Mouse (Mus musculus): Measurements from ENCODE around the gene Klf2. TPM values are rescaled to one million over a fixed set of nuclear protein-coding genes. Genes with fewer than 3 reads are reported as not detected.

The Klf2 gene
- polyA plus RNA-seq, 1 experiment from 2014 or later: 14.8 TPM

DNA sequence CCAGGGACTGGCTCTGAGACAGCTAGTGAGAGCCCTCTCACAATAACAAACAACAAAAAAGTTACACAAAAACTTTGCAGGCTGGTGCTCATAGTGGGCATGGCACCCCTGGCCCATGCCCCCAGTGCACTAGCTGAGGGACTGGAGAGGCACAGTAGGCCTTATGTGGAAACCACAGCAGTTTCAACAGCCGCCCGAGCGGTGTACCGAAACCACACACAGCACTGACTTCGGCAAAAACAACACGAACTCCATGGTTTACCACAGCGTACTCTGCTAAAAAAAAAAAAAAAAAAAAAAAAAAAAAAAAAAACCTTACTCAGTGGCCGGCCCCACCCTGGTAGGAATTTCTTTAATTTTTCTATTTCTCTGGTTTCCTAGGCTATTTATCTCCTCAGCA is 31.9 kb downstream of the Klf2 start:
- H3K36me3 ChIP-seq (ENCODE audit: control insufficient read depth, insufficient read depth): peaks cover 2% of the 10 kb centered on the region; the same call in 1 of the 2 replicates
- 80% methylated on average over 8 of the region's 8 CpGs for WGBS
- no peaks in the 10 kb centered on the region for H3K9me3 ChIP-seq (replicated peaks; ENCODE audit: control insufficient read depth, low read length)
- H3K9ac ChIP-seq (ENCODE audit: low read length): no peak overlapping the region
- peaks cover 30% of the 10 kb centered on the region for H3K4me1 ChIP-seq (ENCODE audit: control insufficient read depth, insufficient read depth, low read length)
- H3K4me3 ChIP-seq (ENCODE audit: low read length): no peak overlapping the region
- H3K27me3 ChIP-seq (ENCODE audit: control insufficient read depth, insufficient read depth, low read length): no peaks in the 10 kb centered on the region
- no peak overlapping the region for H3K4me2 ChIP-seq (ENCODE audit: low read depth, low read length)
- H3K27ac ChIP-seq (ENCODE audit: low read length): no peak overlapping the region
- ATAC-seq (replicated peaks; ENCODE audit: extremely low read depth, insufficient read depth, low FRiP score): no peak

DNA sequence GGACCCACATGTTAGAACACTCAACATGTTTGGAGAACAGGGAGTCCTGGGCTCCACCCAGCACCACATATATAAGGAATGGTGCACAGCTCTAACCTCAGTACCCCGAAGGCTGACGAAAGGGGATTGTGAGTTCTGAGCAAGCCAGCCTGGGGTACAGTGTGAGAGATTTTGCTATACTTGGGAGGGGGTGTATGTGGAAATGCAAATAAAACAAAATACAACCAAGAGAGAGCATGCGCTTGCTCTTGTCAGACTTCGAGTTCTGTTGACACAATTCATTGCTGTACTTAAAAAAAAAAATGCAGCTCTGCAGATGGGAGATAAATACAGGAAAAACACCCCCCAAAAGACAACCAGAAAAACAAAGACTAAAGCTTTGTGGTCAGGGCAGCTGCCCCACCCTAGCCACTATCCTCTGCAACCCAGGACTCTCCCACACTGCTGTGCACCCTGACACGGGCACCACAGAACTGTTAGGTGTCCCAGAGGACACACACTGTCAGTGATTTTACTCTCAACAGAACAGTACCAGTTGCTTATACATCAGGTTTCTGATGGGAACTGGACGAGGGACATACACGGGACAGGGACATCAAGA is 32.7 kb downstream of the Klf2 start:
- Histone ChIP-seq H3K9ac (ENCODE audit: low read length) (no peak overlapping the region), H3K4me3 (ENCODE audit: low read length) (no peak overlapping the region), H3K4me1 (ENCODE audit: control insufficient read depth, insufficient read depth, low read length) (peaks cover 30% of the 10 kb centered on the region), H3K9me3 (replicated peaks; ENCODE audit: control insufficient read depth, low read length) (no peaks in the 10 kb centered on the region), H3K36me3 (ENCODE audit: control insufficient read depth, insufficient read depth) (no peaks in the 10 kb centered on the region), H3K27ac (ENCODE audit: low read length) (no peak overlapping the region), H3K4me2 (ENCODE audit: low read depth, low read length) (no peak overlapping the region), H3K27me3 (ENCODE audit: control insufficient read depth, insufficient read depth, low read length) (no peaks in the 10 kb centered on the region)
- 78% methylated on average over 7 of the region's 7 CpGs for WGBS
- no peak for ATAC-seq (replicated peaks; ENCODE audit: extremely low read depth, insufficient read depth, low FRiP score)

DNA sequence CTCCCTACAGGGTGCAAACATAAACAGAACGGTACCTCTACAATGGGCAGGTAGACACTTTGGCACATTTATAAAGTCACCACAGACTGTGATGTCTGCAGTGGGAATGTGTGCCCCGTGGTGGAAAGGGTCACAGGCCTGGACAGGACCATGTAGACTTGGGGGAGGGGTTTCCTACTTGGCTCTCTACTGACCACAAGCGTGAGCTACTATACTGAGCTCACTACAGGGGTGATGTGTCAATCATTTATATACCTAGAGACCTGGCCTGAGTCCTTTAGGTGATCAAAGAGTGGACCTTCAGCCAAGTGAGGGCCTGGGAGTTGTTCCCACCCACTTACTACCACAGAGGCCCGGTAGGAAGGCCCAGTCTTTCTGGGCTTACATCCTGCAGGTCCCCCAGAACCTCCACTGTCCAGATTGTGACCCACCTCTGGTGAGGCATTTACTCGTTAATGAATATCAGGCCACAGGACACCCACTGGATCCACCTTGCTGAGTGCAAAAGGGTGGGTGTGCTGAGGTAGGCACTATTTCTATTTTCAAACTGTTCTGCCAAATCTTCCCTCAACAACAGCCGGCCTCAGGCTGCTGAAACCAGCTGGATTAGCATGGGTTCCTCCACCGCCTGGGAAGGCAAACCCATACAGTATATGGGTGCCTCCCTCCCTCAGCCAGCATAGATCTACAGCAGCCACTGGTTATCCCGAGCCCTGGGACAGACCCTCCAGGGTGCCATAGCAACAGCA is 34.3 kb downstream of the Klf2 start:
- Histone ChIP-seq H3K9me3 (replicated peaks; ENCODE audit: control insufficient read depth, low read length) (no peaks in the 10 kb centered on the region), H3K4me3 (ENCODE audit: low read length) (no peak overlapping the region), H3K9ac (ENCODE audit: low read length) (peak overlapping the region; percentile 24; the same call in 1 of the 2 replicates), H3K36me3 (ENCODE audit: control insufficient read depth, insufficient read depth) (peaks cover 9% of the 10 kb centered on the region; the same call in 1 of the 2 replicates), H3K4me1 (ENCODE audit: control insufficient read depth, insufficient read depth, low read length) (peaks cover 30% of the 10 kb centered on the region), H3K27me3 (ENCODE audit: control insufficient read depth, insufficient read depth, low read length) (no peaks in the 10 kb centered on the region), H3K27ac (ENCODE audit: low read length) (peak overlapping the region; percentile 30), H3K4me2 (ENCODE audit: low read depth, low read length) (no peak overlapping the region)
- ATAC-seq (replicated peaks; ENCODE audit: extremely low read depth, insufficient read depth, low FRiP score): peak; percentile 59
- WGBS: 64% methylated on average over 8 of the region's 8 CpGs

DNA sequence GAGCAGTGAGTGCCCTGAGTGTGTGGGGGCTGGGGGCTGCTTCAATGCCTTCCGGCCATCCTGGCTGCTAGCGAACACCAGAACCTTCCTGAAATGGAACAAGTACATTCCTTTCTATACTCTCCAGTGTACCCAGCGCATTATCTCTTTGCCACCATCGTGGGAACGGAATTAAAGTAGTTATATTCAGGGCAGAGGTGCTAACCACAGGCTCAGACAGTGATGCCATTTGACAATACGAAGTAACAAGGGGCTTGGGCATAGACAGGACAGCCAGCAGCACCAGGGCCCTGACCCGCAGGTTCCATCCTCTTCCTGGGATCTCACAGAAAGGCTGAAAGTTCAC is 34.8 kb downstream of the Klf2 start:
- no peaks in the 10 kb centered on the region for H3K9me3 ChIP-seq (replicated peaks; ENCODE audit: control insufficient read depth, low read length)
- H3K4me1 ChIP-seq (ENCODE audit: control insufficient read depth, insufficient read depth, low read length): peaks cover 30% of the 10 kb centered on the region
- H3K4me3 ChIP-seq (ENCODE audit: low read length): no peak overlapping the region
- ATAC-seq (replicated peaks; ENCODE audit: extremely low read depth, insufficient read depth, low FRiP score): no peak
- H3K27me3 ChIP-seq (ENCODE audit: control insufficient read depth, insufficient read depth, low read length): no peaks in the 10 kb centered on the region
- peak overlapping the region; percentile 30 for H3K27ac ChIP-seq (ENCODE audit: low read length)
- 41% methylated on average over 7 of the region's 7 CpGs for WGBS
- peak overlapping the region; percentile 24; the same call in 1 of the 2 replicates for H3K9ac ChIP-seq (ENCODE audit: low read length)
- no peak overlapping the region for H3K4me2 ChIP-seq (ENCODE audit: low read depth, low read length)
- peaks cover 10% of the 10 kb centered on the region; the same call in 1 of the 2 replicates for H3K36me3 ChIP-seq (ENCODE audit: control insufficient read depth, insufficient read depth)

DNA sequence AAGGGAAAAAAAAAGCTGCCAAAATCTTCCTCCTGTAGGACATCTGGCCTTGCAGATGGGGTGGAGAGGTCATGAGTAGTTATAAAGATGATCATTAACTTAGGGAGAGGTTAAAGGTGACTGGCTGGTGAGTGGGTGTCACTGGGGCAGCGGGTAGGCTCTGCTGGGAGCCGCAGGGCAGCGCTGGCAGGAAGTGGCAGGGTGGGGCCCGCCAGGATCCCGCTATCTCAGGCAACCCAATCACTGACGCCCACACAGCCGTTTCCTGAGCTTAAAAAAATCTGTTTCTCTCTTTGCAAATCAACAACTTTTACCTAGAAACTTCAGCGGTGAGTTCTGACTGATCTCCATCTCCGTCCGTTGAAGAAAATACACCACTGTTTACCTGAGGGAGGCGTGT is 35.4 kb downstream of the Klf2 start:
- H3K4me3 ChIP-seq (ENCODE audit: low read length): no peak overlapping the region
- H3K9ac ChIP-seq (ENCODE audit: low read length): no peak overlapping the region
- H3K27ac ChIP-seq (ENCODE audit: low read length): peak overlapping the region; percentile 51
- no peak overlapping the region for H3K4me2 ChIP-seq (ENCODE audit: low read depth, low read length)
- H3K9me3 ChIP-seq (replicated peaks; ENCODE audit: control insufficient read depth, low read length): no peaks in the 10 kb centered on the region
- H3K27me3 ChIP-seq (ENCODE audit: control insufficient read depth, insufficient read depth, low read length): no peaks in the 10 kb centered on the region
- H3K4me1 ChIP-seq (ENCODE audit: control insufficient read depth, insufficient read depth, low read length): peaks cover 28% of the 10 kb centered on the region
- WGBS: 60% methylated on average over 11 of the region's 11 CpGs
- peaks cover 10% of the 10 kb centered on the region; the same call in 1 of the 2 replicates for H3K36me3 ChIP-seq (ENCODE audit: control insufficient read depth, insufficient read depth)
- ATAC-seq (replicated peaks; ENCODE audit: extremely low read depth, insufficient read depth, low FRiP score): no peak

DNA sequence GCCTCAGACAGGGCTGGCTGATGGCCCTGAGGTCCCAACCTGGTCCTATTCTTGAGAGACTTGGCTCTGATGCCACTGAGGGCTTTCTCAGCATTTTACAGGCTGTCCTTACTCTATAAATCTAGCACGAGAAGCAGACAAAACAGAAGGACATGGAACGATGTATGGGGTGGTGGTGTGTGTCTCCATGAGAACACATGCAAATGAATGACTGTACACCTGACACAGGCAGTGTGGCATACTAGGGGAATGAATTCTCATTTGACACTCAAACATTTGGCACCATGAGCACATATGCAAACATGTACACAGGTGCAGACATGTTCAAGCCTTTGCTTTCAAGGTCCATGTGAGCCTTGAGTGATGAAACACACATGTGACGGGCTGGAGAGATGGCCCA is 37.8 kb downstream of the Klf2 start:
- H3K36me3 ChIP-seq (ENCODE audit: control insufficient read depth, insufficient read depth): peaks cover 13% of the 10 kb centered on the region
- no peak for ATAC-seq (replicated peaks; ENCODE audit: extremely low read depth, insufficient read depth, low FRiP score)

DNA sequence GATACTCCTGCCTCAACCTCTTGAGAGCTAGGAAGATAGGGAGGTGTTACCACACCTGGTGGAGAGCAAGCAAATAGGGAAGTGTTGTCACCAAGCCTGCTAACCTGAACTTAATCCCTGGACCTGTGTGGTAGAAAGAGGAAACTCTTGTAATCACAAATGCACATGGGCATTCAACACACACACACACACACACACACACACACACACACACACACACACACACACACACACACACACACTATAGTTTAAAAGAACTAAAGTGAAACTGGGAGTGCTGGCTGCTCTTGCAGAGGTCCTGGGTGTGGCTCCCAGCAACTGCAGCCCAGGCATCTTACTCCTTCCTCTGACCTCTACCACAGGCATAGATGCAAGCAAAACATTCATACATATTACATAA is 41.3 kb downstream of the Klf2 start:
- no peak for ATAC-seq (replicated peaks; ENCODE audit: extremely low read depth, insufficient read depth, low FRiP score)
- no peak overlapping the region for H3K4me2 ChIP-seq (ENCODE audit: low read depth, low read length)
- peaks cover 21% of the 10 kb centered on the region for H3K36me3 ChIP-seq (ENCODE audit: control insufficient read depth, insufficient read depth)
- H3K27me3 ChIP-seq (ENCODE audit: control insufficient read depth, insufficient read depth, low read length): no peaks in the 10 kb centered on the region
- H3K9ac ChIP-seq (ENCODE audit: low read length): no peak overlapping the region
- H3K27ac ChIP-seq (ENCODE audit: low read length): no peak overlapping the region
- no peaks in the 10 kb centered on the region for H3K9me3 ChIP-seq (replicated peaks; ENCODE audit: control insufficient read depth, low read length)
- H3K4me1 ChIP-seq (ENCODE audit: control insufficient read depth, insufficient read depth, low read length): peaks cover under 1% of the 10 kb centered on the region; the same call in 1 of the 2 replicates
- H3K4me3 ChIP-seq (ENCODE audit: low read length): no peak overlapping the region

More for the DNA sequence above, 37.8 kb downstream of the Klf2 start:
- Histone ChIP-seq H3K9ac (ENCODE audit: low read length) (no peak overlapping the region), H3K4me2 (ENCODE audit: low read depth, low read length) (no peak overlapping the region), H3K27ac (ENCODE audit: low read length) (no peak overlapping the region), H3K4me1 (ENCODE audit: control insufficient read depth, insufficient read depth, low read length) (peaks cover 19% of the 10 kb centered on the region), H3K4me3 (ENCODE audit: low read length) (no peak overlapping the region), H3K9me3 (replicated peaks; ENCODE audit: control insufficient read depth, low read length) (no peaks in the 10 kb centered on the region), H3K27me3 (ENCODE audit: control insufficient read depth, insufficient read depth, low read length) (no peaks in the 10 kb centered on the region)
- 84% methylated on average over 3 of the region's 3 CpGs for WGBS

DNA sequence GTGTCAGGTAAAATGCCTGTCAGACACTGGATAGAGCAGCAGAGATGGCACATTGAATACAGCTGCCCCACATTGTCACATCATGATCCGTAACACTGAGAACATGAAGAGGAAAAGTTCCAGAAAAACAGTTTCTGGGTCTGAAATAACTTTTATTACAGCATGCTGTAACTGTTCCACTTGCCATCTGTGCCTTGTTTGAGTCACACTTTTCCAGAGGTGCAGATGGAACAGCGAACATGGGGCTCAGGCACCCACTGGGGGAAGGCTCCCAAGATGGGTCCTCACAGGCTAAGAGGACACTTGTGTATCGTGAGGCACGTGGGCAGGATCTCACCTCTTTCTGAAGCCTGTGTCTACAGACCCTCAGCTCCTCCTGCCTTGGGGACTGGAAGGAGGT is 43.9 kb downstream of the Klf2 start:
- ATAC-seq (replicated peaks; ENCODE audit: extremely low read depth, insufficient read depth, low FRiP score): no peak
- peaks cover 29% of the 10 kb centered on the region for H3K36me3 ChIP-seq (ENCODE audit: control insufficient read depth, insufficient read depth)

DNA sequence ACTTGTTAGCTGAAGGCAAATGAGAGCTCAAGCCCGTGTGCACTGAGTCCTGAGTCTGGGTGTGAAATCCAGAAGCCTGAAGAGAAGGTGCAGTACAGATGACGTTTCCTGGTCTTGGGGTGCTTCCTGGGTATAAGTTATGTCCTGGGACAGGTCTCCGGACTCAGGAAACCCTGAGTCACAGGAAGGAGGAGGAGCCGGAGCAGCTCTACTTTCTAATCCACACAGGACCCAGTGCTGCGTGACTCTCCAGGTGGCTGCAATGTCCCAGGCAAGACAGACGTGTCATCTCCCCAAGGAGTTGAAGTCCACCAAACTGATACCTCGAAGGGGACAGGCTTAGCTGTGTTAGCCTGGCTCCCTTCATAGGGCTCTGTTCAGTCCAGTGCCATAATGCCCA is 44.6 kb downstream of the Klf2 start:
- Histone ChIP-seq H3K9ac (ENCODE audit: low read length) (no peak overlapping the region), H3K4me2 (ENCODE audit: low read depth, low read length) (no peak overlapping the region), H3K36me3 (ENCODE audit: control insufficient read depth, insufficient read depth) (peaks cover 32% of the 10 kb centered on the region), H3K4me1 (ENCODE audit: control insufficient read depth, insufficient read depth, low read length) (peaks cover 6% of the 10 kb centered on the region; the same call in 1 of the 2 replicates), H3K27ac (ENCODE audit: low read length) (no peak overlapping the region), H3K9me3 (replicated peaks; ENCODE audit: control insufficient read depth, low read length) (no peaks in the 10 kb centered on the region), H3K4me3 (ENCODE audit: low read length) (no peak overlapping the region), H3K27me3 (ENCODE audit: control insufficient read depth, insufficient read depth, low read length) (no peaks in the 10 kb centered on the region)
- WGBS: 69% methylated on average over 7 of the region's 7 CpGs
- no peak for ATAC-seq (replicated peaks; ENCODE audit: extremely low read depth, insufficient read depth, low FRiP score)

More for the DNA sequence above, 43.9 kb downstream of the Klf2 start:
- no peaks in the 10 kb centered on the region for H3K9me3 ChIP-seq (replicated peaks; ENCODE audit: control insufficient read depth, low read length)
- 91% methylated on average over 4 of the region's 4 CpGs for WGBS
- H3K9ac ChIP-seq (ENCODE audit: low read length): no peak overlapping the region
- H3K4me1 ChIP-seq (ENCODE audit: control insufficient read depth, insufficient read depth, low read length): peaks cover 6% of the 10 kb centered on the region; the same call in 1 of the 2 replicates
- H3K4me3 ChIP-seq (ENCODE audit: low read length): no peak overlapping the region
- no peaks in the 10 kb centered on the region for H3K27me3 ChIP-seq (ENCODE audit: control insufficient read depth, insufficient read depth, low read length)
- H3K27ac ChIP-seq (ENCODE audit: low read length): no peak overlapping the region
- no peak overlapping the region for H3K4me2 ChIP-seq (ENCODE audit: low read depth, low read length)
